Mouse (Mus musculus) MEL (cell line): ENCODE results near the gene Mecom. TPM values are rescaled to one million over a fixed set of nuclear protein-coding genes. Genes with fewer than 3 reads are reported as not detected.
A peak's percentile ranks its signal among the peaks of the same experiment; 100 is the strongest.

Experiments used
- DNase-seq: peaks from one replicate; pipeline ENCODE4 v3.0.0; 2011; ENCODE audit warnings: low read depth, low spot score
- H3K27ac ChIP-seq: 2 replicates; pipeline ENCODE4 v1.5.1; 2012; ENCODE audit warnings: low read depth, mild to moderate bottlenecking, control low read depth, low read length, moderate library complexity; ENCODE audit not compliant: control insufficient read depth
- H3K27me3 ChIP-seq, 2 experiments: fragments of 150-350 bp in 1 of 2; sonication (generic) in 1 of 2; 2 replicates each; pipeline ENCODE4 v1.6.1; 2012; ENCODE audit warnings: low read length in 2 of 2, mild to moderate bottlenecking in 2 of 2, improper control_type of control experiment in 1 of 2, moderate library complexity in 1 of 2; ENCODE audit not compliant: insufficient read depth in 2 of 2, control insufficient read depth in 1 of 2
- H3K36me3 ChIP-seq, 2 experiments: 2 replicates each; pipeline ENCODE4 v1.6.1; 2012 to 2014; ENCODE audit warnings: low read length in 2 of 2, improper control_type of control experiment in 1 of 2, inconsistent platforms in 1 of 2, mild to moderate bottlenecking in 1 of 2; ENCODE audit not compliant: insufficient read depth in 2 of 2, control insufficient read depth in 1 of 2
- H3K4me1 ChIP-seq, 2 experiments: fragments of 150-350 bp in 1 of 2; sonication (generic) in 1 of 2; 2 replicates each; pipeline ENCODE4 v1.6.1; 2012; ENCODE audit warnings: low read length in 2 of 2, improper control_type of control experiment in 1 of 2, mild to moderate bottlenecking in 1 of 2; ENCODE audit not compliant: insufficient read depth in 2 of 2, control insufficient read depth in 1 of 2
- H3K4me3 ChIP-seq, 2 experiments: fragments of 150-350 bp in 1 of 2; sonication (generic) in 1 of 2; 2 replicates each; pipeline ENCODE4 v1.5.1; 2012; ENCODE audit warnings: low read depth in 2 of 2, low read length in 2 of 2, mild to moderate bottlenecking in 2 of 2, moderate library complexity in 2 of 2, control low read depth in 1 of 2, improper control_type of control experiment in 1 of 2; ENCODE audit not compliant: control insufficient read depth in 1 of 2, insufficient read depth in 1 of 2
- H3K79me2 ChIP-seq: 2 replicates; pipeline ENCODE4 v1.6.1; 2012; ENCODE audit warnings: mild to moderate bottlenecking, low read length, moderate library complexity; ENCODE audit not compliant: control insufficient read depth, poor library complexity, insufficient read depth
- H3K9ac ChIP-seq: 2 replicates; pipeline ENCODE4 v1.6.1; 2012; ENCODE audit warnings: low read depth, mild to moderate bottlenecking, control low read depth, low read length, moderate library complexity; ENCODE audit not compliant: control insufficient read depth, poor library complexity, severe bottlenecking
- H3K9me3 ChIP-seq: fragments of 150-350 bp; sonication (generic); replicated peaks from 2 replicates; pipeline ENCODE4 v1.6.1; 2012; ENCODE audit warnings: mild to moderate bottlenecking, low read length, improper control_type of control experiment, moderate library complexity; ENCODE audit not compliant: insufficient read depth
- BHLHE40 ChIP-seq: IDR thresholded peaks from 2 replicates; pipeline ENCODE4 v1.6.1; 2012; ENCODE audit warnings: low read depth, mild to moderate bottlenecking, inconsistent platforms, low read length, improper control_type of control experiment, borderline replicate concordance
- CHD1 ChIP-seq: IDR thresholded peaks from 2 replicates; pipeline ENCODE4 v1.6.1; 2012; ENCODE audit warnings: low read depth, mild to moderate bottlenecking, inconsistent platforms, low read length, improper control_type of control experiment
- CHD2 ChIP-seq: IDR thresholded peaks from 2 replicates; pipeline ENCODE4 v1.6.1; 2011; ENCODE audit warnings: low read length, improper control_type of control experiment
- E2F4 ChIP-seq: IDR thresholded peaks from 2 replicates; pipeline ENCODE4 v1.6.1; 2011; ENCODE audit warnings: low read depth, low read length, improper control_type of control experiment, borderline replicate concordance
- EP300 ChIP-seq, 2 experiments: IDR thresholded peaks; 2 replicates each; pipeline ENCODE4 v1.6.1; 2011; ENCODE audit warnings: improper control_type of control experiment in 2 of 2, low read length in 2 of 2, low read depth in 1 of 2, mild to moderate bottlenecking in 1 of 2
- ETS1 ChIP-seq: IDR thresholded peaks from 2 replicates; pipeline ENCODE4 v1.6.1; 2012; ENCODE audit warnings: low read depth, mild to moderate bottlenecking, inconsistent platforms, low read length, improper control_type of control experiment, moderate library complexity
- GABPA ChIP-seq: IDR thresholded peaks from 2 replicates; pipeline ENCODE4 v1.6.1; 2012; ENCODE audit warnings: low read depth, mild to moderate bottlenecking, inconsistent platforms, low read length, improper control_type of control experiment, moderate library complexity
- GATA1 ChIP-seq: IDR thresholded peaks from 2 replicates; pipeline ENCODE4 v1.6.1; 2011; ENCODE audit warnings: low read depth, low read length, improper control_type of control experiment
- HCFC1 ChIP-seq: IDR thresholded peaks from 2 replicates; pipeline ENCODE4 v1.6.1; 2012; ENCODE audit warnings: low read depth, mild to moderate bottlenecking, inconsistent platforms, low read length, improper control_type of control experiment, moderate library complexity
- MYB ChIP-seq: IDR thresholded peaks from 2 replicates; pipeline ENCODE4 v1.6.1; 2011; ENCODE audit warnings: mild to moderate bottlenecking, low read depth, low read length, improper control_type of control experiment
- MYC ChIP-seq: IDR thresholded peaks from 2 replicates; pipeline ENCODE4 v1.6.1; 2011; ENCODE audit warnings: low read depth, mild to moderate bottlenecking, low read length, improper control_type of control experiment, moderate library complexity
- NELFE ChIP-seq: IDR thresholded peaks from 2 replicates; pipeline ENCODE4 v1.6.1; 2011; ENCODE audit warnings: low read depth, low read length, improper control_type of control experiment
- POLR2A ChIP-seq, 2 experiments: IDR thresholded peaks; 2 replicates each; pipeline ENCODE4 v1.6.1; 2011 to 2012; ENCODE audit warnings: low read length in 2 of 2, mild to moderate bottlenecking in 2 of 2, control low read depth in 1 of 2, improper control_type of control experiment in 1 of 2, low read depth in 1 of 2, moderate library complexity in 1 of 2; ENCODE audit not compliant: control insufficient read depth in 1 of 2, insufficient read depth in 1 of 2, poor library complexity in 1 of 2
- POLR2AphosphoS5 ChIP-seq: IDR thresholded peaks from 2 replicates; pipeline ENCODE4 v1.6.1; 2012; ENCODE audit warnings: low read depth, borderline replicate concordance, mild to moderate bottlenecking, inconsistent platforms, low read length, moderate library complexity, mixed read lengths
- RAD21 ChIP-seq: IDR thresholded peaks from 2 replicates; pipeline ENCODE4 v1.6.1; 2011; ENCODE audit warnings: mild to moderate bottlenecking, low read depth, low read length, improper control_type of control experiment
- SIN3A ChIP-seq: IDR thresholded peaks from 2 replicates; pipeline ENCODE4 v1.6.1; 2012; ENCODE audit warnings: low read length, improper control_type of control experiment, inconsistent platforms
- SMC3 ChIP-seq: IDR thresholded peaks from 2 replicates; pipeline ENCODE4 v1.6.1; 2011; ENCODE audit warnings: low read depth, low read length, improper control_type of control experiment
- TBP ChIP-seq: IDR thresholded peaks from 2 replicates; pipeline ENCODE4 v1.8.0; 2011; ENCODE audit warnings: low read depth, low read length, improper control_type of control experiment
- UBTF ChIP-seq: IDR thresholded peaks from 2 replicates; pipeline ENCODE4 v1.6.1; 2012; ENCODE audit warnings: low read depth, mild to moderate bottlenecking, inconsistent platforms, low read length, improper control_type of control experiment, moderate library complexity, borderline replicate concordance; ENCODE audit not compliant: insufficient read depth
- USF1 ChIP-seq: IDR thresholded peaks from 2 replicates; pipeline ENCODE4 v1.6.1; 2014; ENCODE audit warnings: low read depth, mild to moderate bottlenecking, inconsistent platforms, low read length, improper control_type of control experiment, moderate library complexity
- ZC3H11A ChIP-seq: IDR thresholded peaks from 2 replicates; pipeline ENCODE4 v1.6.1; 2012; ENCODE audit warnings: low read depth, mild to moderate bottlenecking, inconsistent platforms, low read length, improper control_type of control experiment
- ZKSCAN1 ChIP-seq: IDR thresholded peaks from 2 replicates; pipeline ENCODE4 v1.6.1; 2012; ENCODE audit warnings: low read depth, mild to moderate bottlenecking, inconsistent platforms, low read length, improper control_type of control experiment, moderate library complexity
- ZNF384 ChIP-seq: IDR thresholded peaks from 2 replicates; pipeline ENCODE4 v1.6.1; 2012; ENCODE audit warnings: low read depth, mild to moderate bottlenecking, inconsistent platforms, low read length, improper control_type of control experiment
- polyA plus RNA-seq, 2 experiments: library from polyadenylated mRNA; stranded (reverse) in 1 of 2; unstranded in 1 of 2; fragments of >175 nt in 1 of 2; fragments of >200 nt in 1 of 2; gene quantifications; 2 replicates each; pipeline versions ENCODE4 v1.2.1 to v1.2.4; 2012; ENCODE audit warnings: low replicate concordance in 2 of 2, low read depth in 1 of 2; ENCODE audit not compliant: insufficient read length in 2 of 2, insufficient read depth in 1 of 2, missing spikeins in 1 of 2
- total RNA-seq: library from RNA; depleted of rRNA; stranded (reverse); fragments of 300-350 nt; gene quantifications from 2 replicates; pipeline ENCODE4 v1.2.3, GENCODE M21; 2012

The Mecom gene
- total and polyA plus RNA-seq, 3 experiments: 0.04 TPM; not detected in 2

GRCm38 (mm10) chr3:29959051-29959450, 588.8 kb downstream of the Mecom start:
- Histone ChIP-seq H3K9ac (no peak overlapping the region; the same call in 1 of the 2 replicates), H3K9me3 (no peaks in the 10 kb centered on the region), H3K36me3 (no peaks in the 10 kb centered on the region), H3K4me3 (peak overlapping the region; percentile 13 to 90), H3K27me3 (no peaks in the 10 kb centered on the region), H3K79me2 (no peaks in the 10 kb centered on the region), H3K27ac (no peak overlapping the region), H3K4me1 (no peaks in the 10 kb centered on the region; a peak in 1 of 4 replicates)
- peak; percentile 28 for DNase-seq
- TF ChIP-seq MYB (no peak), GABPA (no peak), POLR2AphosphoS5 (no peak), GATA1 (no peak), RAD21 (no peak), CHD2 (no peak), EP300 (IDR thresholded peaks at IDR 0.05; ENCODE audit: low read depth in 1 of 2, low read length in 2 of 2) (no peak), ZNF384 (no peak), HCFC1 (no peak), POLR2A (IDR thresholded peaks at IDR 0.05; ENCODE audit: control insufficient read depth in 1 of 2, insufficient read depth in 1 of 2, low read depth in 1 of 2, low read length in 2 of 2, poor library complexity in 1 of 2) (no peak), E2F4 (no peak), TBP (no peak), SMC3 (no peak), UBTF (no peak), SIN3A (no peak), ZC3H11A (no peak), ETS1 (no peak), CHD1 (no peak)

GRCm38 (mm10) chr3:29957365-29958236, 590.2 kb downstream of the Mecom start:
- DNase-seq: peak; percentile 3
- peak overlapping the region in 1 of 2 experiments; percentile 90; a peak in 1 of 4 replicates for H3K4me3 ChIP-seq
- H3K79me2 ChIP-seq: no peaks in the 10 kb centered on the region
- no peaks in the 10 kb centered on the region for H3K27me3 ChIP-seq
- H3K9me3 ChIP-seq: no peaks in the 10 kb centered on the region
- TF ChIP-seq ZC3H11A (no peak), E2F4 (no peak), ZKSCAN1 (no peak), ETS1 (no peak), MYC (no peak), CHD1 (no peak), ZNF384 (no peak), NELFE (no peak), CHD2 (no peak), USF1 (no peak), BHLHE40 (no peak)
- no peak overlapping the region for H3K9ac ChIP-seq
- H3K27ac ChIP-seq: no peak overlapping the region
- no peaks in the 10 kb centered on the region for H3K36me3 ChIP-seq
- H3K4me1 ChIP-seq: no peaks in the 10 kb centered on the region; a peak in 1 of 4 replicates
